Mouse (Mus musculus) urinary bladder, adult 18-20 months (tissue): ENCODE measurements around the gene Mmd.

ENCODE experiments used
- DNase-seq, 2 experiments: peaks; one replicate each; pipeline ENCODE4 v3.0.0; 2022; ENCODE audit warnings: low spot score in 2 of 2, mixed read lengths in 2 of 2

The Mmd gene

GRCm38 (mm10) chr11:90283159-90283558 lies 33.9 kb downstream of the Mmd start:
- DNase-seq: no peak

- no peak for DNase-seq
These were observed 34.3 kb downstream of the Mmd start for GRCm38 (mm10) chr11:90283601-90284000.

- no peak for DNase-seq
These were observed 34.8 kb downstream of the Mmd start for GRCm38 (mm10) chr11:90284079-90284478.

GRCm38 (mm10) chr11:90284623-90285022 lies 35.4 kb downstream of the Mmd start:
- no peak for DNase-seq

- no peak for DNase-seq
These were observed 37.4 kb downstream of the Mmd start for GRCm38 (mm10) chr11:90286550-90287154.

GRCm38 (mm10) chr11:90291156-90291555 lies 41.9 kb downstream of the Mmd start:
- no peak for DNase-seq

- no peak for DNase-seq
These were observed 43.5 kb downstream of the Mmd start for GRCm38 (mm10) chr11:90292766-90293165.

- DNase-seq: no peak
These were observed 45.4 kb downstream of the Mmd start for GRCm38 (mm10) chr11:90294622-90295021.

- no peak for DNase-seq
These were observed 56.8 kb downstream of the Mmd start for GRCm38 (mm10) chr11:90306067-90306466.

GRCm38 (mm10) chr11:90306993-90307392 lies 57.7 kb downstream of the Mmd start:
- peak; percentile 23 to 33 for DNase-seq

- no peak for DNase-seq
These were observed 65.3 kb downstream of the Mmd start for GRCm38 (mm10) chr11:90314606-90315005.

- peak in 1 of 2 experiments; percentile 9 for DNase-seq
These were observed 68.2 kb downstream of the Mmd start for GRCm38 (mm10) chr11:90317482-90317881.

- DNase-seq: no peak
These were observed 71.7 kb downstream of the Mmd start for GRCm38 (mm10) chr11:90320922-90321321.

- DNase-seq: no peak
These were observed 75.3 kb downstream of the Mmd start for GRCm38 (mm10) chr11:90324597-90324996.

- DNase-seq: no peak
These were observed 76.9 kb downstream of the Mmd start for GRCm38 (mm10) chr11:90326146-90326545.

GRCm38 (mm10) chr11:90326836-90327235 lies 77.6 kb downstream of the Mmd start:
- no peak for DNase-seq
